Mouse (Mus musculus) testis, postnatal 10 days (tissue): Measurements from ENCODE around the gene Nr2c1.

Source experiments
- DNase-seq: peaks from one replicate; pipeline ENCODE4 v3.0.0; 2021; ENCODE audit warnings: low spot score

Nr2c1 gene

DNA sequence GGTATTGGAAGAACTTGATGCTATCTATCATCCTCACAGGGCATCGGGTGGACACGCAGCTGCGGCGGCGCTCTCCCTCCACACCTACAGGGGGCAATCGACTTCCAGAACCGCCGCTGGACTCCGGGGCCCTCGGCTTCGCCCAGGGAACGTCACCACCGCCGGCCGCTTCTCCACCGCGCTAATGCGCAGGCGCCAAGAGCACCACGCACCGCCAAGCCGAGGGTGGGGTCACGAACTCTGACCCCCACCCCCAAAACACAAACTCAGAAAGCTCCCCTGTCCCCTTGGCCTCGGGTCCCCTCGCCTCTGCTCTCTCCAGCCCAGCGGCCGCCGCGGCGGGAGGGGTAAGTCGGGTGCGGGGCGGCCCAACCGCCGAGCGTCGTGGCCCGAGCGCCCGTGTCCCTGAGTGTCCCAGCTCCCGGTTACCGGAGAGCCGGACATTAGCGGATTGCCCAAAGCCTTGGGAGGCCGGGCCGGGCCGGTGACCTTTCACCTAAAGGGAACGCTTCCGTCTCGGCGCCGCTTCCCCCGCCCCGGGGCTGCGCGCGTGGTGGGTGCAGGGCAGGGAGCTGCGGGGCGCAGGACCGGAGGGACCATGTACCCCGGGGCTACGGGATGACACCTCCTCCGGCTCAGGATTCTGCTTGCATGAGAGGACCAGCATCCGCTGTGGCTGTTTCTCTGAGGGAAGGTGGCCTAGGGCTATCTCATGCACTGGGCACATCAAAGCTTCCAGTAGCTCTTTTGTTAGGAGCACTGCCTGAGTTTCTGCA is at the start of gene Nr2c1:
TSS of gene Nr2c1 (plus strand) at position 268 of the 776 bp plus-strand sequence.
- DNase-seq: peak; percentile 90

DNA sequence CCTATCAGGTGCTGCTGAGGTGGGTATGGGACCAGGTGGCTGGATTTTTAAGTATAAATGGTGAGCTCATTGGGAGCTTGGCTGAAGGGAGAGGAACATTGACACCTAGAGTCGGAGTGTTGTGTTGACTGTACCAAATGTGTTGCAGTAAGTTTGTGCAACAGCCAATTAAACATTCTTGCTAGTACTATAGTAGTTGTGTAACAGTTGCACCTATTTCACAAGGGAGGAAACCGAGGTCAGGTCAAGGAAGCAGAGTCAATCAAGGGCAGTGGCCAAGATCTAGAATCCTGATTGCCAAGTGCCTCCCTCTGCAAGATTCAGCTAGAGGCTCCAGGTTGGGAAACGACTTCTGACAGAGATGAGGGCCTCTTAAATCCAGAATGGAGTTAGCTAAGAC is 49.7 kb upstream of the Nr2c1 start:
- no peak for DNase-seq

DNA sequence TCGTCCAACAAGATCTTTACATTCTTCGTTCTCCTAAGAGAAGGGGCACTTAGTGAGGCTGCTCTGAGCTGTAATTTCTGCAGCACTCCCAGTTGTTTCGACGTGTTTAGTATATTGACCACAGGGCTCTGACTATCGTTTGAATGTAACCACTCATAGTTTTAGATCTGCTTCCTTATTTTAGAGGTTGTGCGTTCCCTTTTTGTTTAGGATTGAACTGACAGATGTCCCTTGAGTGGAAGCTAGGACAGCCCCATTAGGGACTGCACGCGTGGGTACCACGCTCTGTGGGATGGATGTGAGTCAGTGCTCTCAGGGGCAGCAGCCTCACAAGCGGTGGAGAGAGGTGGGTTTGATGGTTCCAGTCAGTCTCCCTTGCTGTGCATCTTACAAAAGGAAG is 42.3 kb upstream of the Nr2c1 start:
- no peak for DNase-seq

DNA sequence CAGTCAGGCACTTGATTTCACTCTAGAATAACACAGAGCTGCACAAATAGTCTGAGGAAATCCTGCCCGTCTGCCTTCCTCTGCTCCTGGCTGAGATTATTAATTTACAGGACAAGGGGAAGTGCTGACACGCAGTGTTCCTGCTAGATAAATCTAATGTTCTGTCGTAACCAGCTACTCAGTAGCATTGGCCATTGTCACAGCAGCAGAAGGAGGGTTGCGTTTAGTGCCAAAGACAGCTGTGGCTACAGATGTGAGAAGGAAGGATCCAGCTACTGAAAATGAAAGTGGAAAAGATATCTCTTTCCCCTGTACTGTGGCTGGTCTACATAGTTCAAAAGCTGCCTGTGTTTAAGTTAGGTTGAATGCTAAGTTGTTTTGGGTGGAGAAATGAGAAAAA is 40.7 kb upstream of the Nr2c1 start:
- no peak for DNase-seq

DNA sequence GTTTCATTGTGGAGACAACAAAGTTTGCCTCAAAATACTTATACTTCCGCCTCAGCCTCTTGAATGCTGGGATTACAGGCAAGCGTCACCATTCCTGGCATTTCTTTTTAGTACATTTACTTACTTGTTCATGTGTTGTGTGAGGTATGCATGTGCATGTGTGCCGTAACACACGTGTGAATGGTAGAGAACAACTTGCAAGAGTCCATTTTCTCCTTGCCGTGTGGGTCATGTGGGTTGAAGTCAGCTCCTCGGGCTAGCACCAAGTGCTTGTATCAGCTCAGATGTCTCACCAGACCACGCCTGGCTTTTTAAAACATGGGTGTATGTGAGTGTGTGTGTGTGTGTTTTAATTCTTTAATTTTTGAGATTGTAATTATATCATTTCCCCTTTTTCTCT is 40.2 kb upstream of the Nr2c1 start:
- no peak for DNase-seq

DNA sequence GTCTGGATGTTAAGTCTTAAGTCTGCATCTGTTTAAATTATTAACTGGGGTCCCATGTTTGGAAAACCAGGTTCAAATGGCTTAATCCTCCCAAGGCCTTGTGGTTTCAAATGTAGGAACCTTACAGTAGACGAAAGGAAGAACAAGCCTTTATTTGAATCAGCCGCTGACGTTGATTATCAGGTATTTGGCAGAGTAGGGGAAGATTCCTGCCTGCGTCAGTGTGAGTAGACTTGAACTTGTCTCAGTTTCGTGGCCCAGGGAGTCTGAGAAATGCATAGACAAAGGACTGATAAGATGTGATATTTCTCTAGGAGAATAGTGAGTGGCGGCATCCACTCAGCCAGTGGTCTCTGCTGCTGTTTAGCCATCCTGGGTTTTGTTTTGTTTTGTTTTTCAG is 39.0 kb upstream of the Nr2c1 start:
- no peak for DNase-seq

DNA sequence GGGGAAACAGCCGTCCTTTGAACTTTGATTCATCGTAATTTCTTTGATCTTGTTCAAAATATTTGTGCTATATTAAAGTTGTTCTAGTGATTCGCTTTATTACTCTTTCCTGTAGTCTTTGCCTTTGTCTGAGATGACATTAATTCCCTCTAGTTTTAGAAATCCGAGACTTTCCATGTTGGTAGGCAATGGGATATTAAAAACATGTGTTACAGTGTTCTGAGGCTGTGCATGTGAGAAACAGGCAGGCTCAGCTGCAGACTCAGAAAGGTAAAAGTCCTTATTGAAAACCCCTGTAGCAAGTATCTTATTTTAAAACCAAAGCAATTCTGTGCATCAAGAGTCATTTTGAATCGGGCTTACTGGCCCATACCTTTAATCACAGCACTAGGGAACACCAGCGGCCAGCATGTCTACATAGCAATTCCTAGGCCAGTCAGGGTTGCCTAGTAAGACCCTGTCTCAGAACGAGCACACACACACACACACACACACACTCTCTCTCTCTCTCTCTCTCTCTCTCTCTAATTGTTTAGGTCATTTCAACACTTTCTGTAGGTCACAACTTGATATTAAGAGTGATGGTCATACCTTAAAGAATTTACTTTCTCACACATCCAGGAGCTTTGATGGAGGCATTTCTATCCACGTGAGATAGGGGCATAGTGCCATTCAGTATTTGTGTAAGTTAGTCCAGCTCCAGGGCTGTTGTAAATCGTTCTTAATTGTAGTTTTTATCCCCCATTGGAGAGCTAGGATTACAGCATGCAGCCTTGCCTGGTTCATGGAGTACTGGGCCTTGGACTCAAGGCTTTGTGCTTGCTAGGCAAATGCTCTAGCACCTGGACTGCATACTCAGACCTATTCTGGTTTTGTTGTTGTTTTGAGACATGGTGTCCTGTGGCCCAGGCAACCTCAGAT is 36.7 kb upstream of the Nr2c1 start:
- no peak for DNase-seq

DNA sequence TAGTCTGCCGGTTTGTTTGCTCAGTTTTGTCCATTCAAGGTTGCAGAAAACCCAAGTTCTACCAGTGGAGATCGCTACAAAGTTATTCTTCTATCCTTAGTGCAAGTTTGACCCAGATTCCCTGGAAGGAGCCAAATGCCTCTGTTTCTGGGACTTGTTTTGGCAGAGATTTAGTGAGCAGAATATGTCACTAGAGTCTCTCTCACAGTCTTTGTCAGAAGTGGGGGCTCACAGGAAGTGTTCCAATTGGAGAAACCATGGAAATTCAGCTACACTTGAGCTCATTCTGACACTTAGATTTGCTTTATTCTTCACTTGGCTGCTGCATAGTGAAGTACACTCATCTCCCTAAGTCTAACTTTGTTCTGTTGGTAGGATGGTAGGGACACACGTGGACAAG is 35.6 kb upstream of the Nr2c1 start:
- no peak for DNase-seq

DNA sequence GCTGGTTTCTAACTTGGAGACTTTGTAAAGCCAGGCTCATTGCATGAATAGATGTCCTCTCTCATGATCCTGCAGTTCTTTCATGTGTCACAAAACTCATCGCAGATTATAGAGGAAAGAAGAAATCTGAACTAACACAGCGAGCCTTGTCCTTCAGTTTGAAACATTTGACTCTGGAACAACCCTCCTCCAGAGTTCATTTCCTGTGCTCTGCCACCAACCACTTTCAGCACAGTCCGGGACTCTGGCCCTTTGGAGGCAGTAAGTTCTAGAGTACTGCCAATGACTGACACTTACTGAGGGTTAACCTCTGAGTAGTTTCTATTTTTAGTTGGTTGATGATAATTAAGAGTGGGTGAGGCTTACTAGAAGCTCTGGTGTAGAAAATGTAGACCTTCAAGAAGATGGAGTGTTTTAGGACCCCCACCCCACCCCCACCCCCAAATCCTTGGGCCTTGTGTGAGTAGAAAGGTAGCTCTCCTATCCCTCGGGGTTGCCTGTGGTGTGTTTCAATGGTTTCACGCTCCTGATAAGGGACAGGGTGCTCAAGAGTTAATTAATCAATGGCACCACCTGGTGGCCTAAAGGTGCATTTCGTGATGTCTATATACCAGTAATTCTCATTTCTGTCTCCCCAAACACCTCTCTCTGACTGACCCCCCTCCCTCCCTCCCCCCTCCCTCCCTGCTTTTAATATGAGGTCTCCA is 31.8 kb upstream of the Nr2c1 start:
- peak; percentile 89 for DNase-seq

DNA sequence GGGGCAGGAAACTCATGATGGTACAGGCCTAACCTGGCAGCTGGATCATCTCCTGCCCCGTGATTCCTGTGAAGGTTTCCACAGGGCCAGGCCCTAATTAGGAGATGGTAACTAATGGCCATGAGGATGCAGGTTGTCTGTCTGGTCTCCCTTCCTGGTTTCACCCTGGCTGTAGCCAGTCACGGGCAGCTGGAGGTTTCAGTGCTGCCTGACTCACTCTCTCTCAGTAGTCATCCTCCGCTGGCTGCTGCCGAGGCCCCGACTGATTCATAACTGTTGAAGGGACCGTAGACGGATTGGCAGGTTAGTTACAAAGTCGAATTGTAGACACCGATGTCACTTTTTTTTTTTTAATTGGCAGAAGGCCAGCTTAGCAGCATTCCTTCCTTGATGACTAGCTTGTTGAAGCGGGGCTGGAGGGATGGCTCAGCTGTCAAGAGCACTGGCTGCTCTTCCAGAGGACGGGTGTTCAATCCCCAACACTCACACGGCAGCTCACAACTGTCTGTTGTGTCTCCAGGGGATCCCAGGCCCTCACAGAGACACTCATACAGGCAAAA is 31.0 kb upstream of the Nr2c1 start:
- no peak for DNase-seq

DNA sequence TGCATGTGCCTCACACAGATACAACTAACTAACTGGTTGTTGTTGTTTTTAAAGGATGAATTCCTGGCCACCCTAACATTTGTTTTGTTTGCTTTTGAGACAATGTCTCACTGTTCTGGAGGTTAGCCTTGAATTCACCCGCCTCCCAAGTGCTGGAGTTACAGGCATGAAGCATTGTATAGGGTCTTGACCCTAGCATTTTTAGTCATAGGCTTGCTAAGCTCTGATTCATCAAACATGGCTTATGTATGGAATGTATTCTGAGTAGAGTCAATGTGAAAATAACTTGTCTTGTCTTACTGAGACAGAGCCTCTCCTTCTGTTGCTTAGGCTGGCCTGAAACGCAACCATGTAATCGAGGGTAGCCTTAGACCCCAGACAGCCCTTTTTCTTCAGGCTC is 29.9 kb upstream of the Nr2c1 start:
- DNase-seq: no peak

DNA sequence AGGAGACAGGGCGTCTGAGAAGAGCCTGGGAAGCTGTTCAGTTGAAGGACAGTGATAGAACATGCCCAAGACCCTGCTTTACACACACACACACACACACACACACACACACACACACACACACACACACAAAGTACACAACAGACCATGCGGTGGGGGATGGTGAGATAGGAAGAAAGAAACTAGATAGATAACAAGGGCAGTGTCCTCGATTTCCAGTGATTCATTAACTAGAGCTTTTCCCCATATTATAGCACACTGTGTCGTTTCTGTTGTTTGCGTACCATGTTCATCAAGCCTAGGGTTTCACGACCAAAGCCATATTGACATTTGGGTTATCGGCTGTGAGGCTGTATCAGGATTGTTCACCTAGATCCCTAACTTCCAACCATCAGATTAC is 28.8 kb upstream of the Nr2c1 start:
- no peak for DNase-seq

DNA sequence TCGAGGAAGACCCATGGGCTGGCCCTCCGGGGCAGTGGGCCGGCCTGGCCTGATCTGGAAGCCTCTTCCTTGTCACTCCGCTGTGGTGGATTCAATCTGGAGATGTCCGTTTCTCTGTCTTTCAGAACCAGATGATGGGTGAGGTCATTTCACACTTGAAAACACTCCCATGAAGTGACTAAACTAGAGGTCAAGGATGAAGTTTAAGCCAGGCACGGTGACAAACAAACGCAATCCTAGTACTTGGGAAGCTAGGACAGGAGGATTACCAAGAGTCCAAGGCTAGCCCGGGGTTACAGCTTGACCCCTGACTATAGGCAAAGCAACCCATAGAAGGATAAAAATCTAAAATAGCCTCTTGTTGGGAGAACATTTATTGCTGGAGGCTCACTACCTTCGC is 27.1 kb upstream of the Nr2c1 start:
- no peak for DNase-seq

DNA sequence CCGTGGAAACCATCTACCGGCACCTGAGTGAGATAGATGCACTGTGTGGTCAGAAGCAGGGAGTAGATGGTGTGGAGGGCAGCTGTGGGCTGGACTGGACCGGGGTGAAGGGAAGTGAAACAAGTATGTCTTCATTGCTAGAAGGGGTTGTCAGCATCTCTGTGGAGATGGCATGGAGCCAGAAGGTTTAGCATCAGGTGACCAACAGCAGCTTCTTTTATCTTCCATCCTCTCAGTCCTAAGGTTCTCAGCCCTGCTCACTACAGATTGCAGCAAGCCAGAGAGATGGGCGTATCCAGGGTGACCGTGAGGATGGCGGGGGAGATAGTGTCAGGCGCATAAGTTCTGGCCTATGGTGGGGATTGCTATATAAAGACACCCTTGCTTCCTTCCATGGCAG is 25.2 kb upstream of the Nr2c1 start:
- DNase-seq: no peak

DNA sequence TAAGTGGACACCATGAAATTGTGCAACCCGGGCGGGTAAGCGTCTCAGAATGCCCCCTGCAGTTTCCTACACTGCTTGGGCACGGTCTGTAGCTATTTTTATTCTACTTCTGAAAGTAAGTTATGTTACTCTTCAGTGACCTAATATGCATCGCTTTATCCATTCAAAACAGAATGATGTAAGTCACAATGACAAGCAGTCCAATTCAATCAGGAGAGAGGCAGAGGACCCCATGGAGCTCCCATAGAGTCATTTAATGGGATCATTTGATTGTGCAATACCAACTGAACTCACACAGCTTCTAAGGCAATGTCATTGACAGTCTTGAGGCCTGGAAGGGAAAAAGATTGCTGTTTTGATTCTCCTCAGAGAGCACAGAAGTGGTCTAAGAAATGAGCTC is 24.2 kb upstream of the Nr2c1 start:
- DNase-seq: no peak

DNA sequence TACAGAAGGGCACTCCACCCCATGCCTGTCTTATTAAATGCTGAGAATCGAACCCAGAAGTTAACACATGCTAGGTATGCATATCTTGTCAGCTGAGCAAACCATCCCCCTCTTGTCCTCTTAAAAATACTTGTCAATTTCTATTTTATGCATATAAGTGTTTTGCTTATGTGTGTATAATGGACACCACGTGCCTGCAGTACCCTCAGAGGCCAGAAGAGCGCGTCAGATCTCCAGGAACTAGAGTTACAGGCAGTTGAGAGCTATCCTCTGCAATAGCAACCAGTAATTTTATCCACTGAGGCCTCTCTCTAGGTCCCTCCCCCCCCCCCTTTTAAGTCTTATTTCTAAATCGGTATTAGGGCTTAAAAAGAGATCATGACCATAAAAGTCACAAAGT is 23.4 kb upstream of the Nr2c1 start:
- DNase-seq: peak; percentile 67

DNA sequence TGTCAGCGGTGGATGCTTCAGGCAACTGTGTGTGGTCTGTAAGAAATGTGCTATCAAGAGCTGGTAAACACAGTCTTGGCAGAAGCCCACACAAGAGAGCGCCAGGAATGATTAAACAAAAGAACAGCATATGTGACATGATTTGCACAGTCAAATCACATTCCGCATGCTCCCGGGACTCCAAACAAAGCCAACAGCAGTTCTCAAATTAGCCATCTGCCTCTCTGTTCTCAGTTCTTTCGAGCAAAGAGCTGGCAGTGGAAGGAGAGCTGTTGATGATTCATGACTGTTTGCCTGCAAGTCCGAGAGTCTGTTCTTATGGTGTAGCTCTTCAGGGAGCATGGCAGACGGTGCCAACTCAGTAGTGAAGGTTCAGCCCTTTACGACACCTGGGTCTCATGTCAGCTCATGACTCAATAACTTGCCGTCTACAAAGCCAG is 18.1 kb upstream of the Nr2c1 start:
- DNase-seq: peak; percentile 53

DNA sequence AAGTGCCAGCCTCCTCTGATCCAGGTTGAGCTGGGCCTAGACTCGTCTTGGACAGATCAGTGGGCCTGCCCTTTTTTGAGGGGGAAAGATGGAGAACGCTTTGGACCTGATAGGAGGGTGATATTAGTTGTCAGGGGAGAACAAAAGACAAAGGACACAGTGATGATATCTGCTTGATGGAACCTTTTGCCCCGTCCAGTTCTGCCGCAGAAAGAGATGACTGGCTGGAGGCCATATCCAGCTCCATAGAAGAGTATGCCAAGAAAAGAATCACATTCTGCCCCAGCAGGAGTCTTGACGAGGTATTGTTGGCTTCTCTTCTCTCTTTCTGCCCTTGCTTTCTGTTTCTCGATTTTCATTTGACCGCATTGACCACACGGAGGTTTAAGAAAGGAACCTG is 14.7 kb upstream of the Nr2c1 start:
- DNase-seq: no peak

DNA sequence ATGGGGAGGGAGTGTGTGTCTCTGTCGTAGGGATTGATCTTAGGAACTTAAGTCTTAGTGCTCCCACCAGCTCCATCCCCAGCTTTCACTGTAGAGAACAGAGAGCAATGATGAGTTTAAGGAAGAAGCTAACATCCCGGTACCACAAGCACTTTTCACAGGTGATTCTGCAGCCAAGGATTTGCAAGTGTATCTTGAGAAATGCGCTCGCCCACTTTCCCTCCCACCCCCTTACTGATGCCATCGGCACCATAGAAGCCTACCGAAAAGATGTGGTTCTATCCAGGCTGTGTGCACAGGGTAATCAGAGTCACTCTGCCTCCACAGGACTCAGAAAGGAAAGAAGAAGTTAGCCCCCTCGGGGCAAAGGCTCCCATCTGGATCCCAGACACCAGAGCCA is 14.1 kb upstream of the Nr2c1 start:
- DNase-seq: no peak

DNA sequence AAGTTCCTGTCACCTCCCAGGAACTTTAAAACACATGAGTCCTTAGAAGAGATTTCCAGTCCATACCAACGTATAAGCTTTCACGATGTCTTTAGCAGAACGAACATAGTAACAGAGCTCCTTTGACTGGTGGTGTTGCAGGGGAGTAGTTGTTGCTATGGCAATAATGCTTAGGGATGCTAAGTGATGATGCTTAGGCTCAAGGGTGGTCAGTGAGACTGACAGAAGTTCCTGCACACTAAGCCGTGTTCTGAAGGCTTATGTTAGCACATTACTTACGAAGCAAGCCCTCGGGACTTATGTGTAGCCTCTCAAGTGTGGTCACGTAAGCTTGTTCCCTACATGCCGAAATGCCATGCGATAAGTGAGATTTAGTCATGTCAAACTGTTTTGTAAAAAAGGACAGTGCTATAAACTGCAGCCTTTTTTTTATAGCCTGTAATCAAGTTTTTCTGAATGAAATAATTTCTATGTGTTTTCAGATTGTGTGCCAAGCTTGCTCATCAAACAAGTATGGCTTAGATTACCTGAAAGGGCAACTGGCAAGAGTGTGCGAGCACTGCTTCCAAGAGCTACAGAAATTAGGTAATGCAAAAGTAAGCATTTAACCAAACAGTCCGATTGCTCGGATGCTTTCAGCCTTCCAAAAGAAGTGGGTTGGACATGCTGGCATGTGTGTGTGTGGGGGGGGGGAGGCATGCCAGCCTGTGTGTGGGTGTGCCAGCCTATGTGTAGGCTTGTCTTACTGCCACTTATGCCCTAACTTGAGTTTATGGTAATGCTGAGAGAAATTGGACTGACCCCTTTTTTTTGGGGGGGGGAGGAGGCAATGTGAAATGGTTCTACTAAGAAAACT is 13.1 kb upstream of the Nr2c1 start:
- DNase-seq: no peak

DNA sequence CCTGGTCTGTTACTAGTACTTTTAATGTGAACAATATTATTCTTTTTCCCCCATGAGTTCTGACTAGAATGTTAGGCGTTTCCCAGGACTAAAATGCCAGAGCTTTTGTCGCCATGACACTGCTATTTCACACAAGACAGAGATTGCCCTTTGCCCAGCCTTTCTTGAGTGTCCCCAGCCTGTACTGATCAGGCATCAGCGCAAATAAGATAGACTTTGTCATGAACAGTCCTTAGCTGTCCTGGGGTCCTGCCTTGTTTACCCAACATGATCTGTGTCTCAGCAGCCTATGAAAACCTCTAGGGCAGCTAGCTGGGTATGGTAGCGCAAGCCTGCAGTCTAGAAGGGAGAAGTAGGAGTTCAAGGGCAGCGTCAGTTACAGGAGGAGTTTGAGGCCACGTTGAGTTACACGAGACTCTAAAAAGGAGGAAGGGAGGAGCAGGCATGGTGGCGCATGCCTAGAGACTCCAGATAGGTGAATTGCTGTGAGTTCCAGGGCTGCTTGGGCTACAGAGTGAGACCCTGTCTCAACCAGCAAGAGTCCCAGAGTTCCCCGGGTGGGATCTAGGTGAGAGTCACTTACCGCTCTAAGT is 8.8 kb upstream of the Nr2c1 start:
- no peak for DNase-seq
